Mouse (Mus musculus) frontal cortex, postnatal 25 days (tissue): ENCODE data around the gene Dag1.
"Not testable (repeated sequence)": the region's sequence is repeated elsewhere in the genome, so short reads cannot be mapped to it uniquely, and the experiment has no call there.

Experiments used
- DNase-seq, 2 experiments: peaks; one replicate each; pipeline ENCODE4 v3.0.0; 2022; ENCODE audit warnings: low spot score in 2 of 2

Dag1 gene

GRCm38 (mm10) chr9:108227911-108228649 lies 35.7 kb downstream of the Dag1 start:
- no peak for DNase-seq

GRCm38 (mm10) chr9:108225166-108225565 lies 38.6 kb downstream of the Dag1 start:
- no peak for DNase-seq

- DNase-seq = no peak
Observed at GRCm38 (mm10) chr9:108223633-108224032, 40.1 kb downstream of the Dag1 start.

GRCm38 (mm10) chr9:108221566-108221965 lies 42.2 kb downstream of the Dag1 start:
- DNase-seq = no peak

GRCm38 (mm10) chr9:108220380-108220774 lies 43.4 kb downstream of the Dag1 start:
- DNase-seq = no peak

GRCm38 (mm10) chr9:108219766-108220379 lies 43.9 kb downstream of the Dag1 start:
- no peak for DNase-seq

- no peak for DNase-seq
Observed at GRCm38 (mm10) chr9:108217936-108218543, 45.7 kb downstream of the Dag1 start.

GRCm38 (mm10) chr9:108217406-108217805 lies 46.4 kb downstream of the Dag1 start:
- no peak for DNase-seq

GRCm38 (mm10) chr9:108213105-108213504 lies 50.7 kb downstream of the Dag1 start:
- DNase-seq = no peak

GRCm38 (mm10) chr9:108212426-108212825 lies 51.3 kb downstream of the Dag1 start:
- no peak for DNase-seq

GRCm38 (mm10) chr9:108205571-108205901 lies 58.2 kb downstream of the Dag1 start:
- DNase-seq = no peak

GRCm38 (mm10) chr9:108204884-108205570 lies 58.7 kb downstream of the Dag1 start:
- no peak for DNase-seq

- peak; percentile 58 to 64 for DNase-seq
Observed at GRCm38 (mm10) chr9:108203015-108203414, 60.7 kb downstream of the Dag1 start.

GRCm38 (mm10) chr9:108202169-108202568 lies 61.6 kb downstream of the Dag1 start:
- no peak for DNase-seq

- DNase-seq = peak; percentile 66 to 80
Observed at GRCm38 (mm10) chr9:108201160-108201559, 62.6 kb downstream of the Dag1 start.

GRCm38 (mm10) chr9:108198621-108199020 lies 65.1 kb downstream of the Dag1 start:
- no peak for DNase-seq

GRCm38 (mm10) chr9:108196920-108197677 lies 66.7 kb downstream of the Dag1 start:
- no peak for DNase-seq

- not testable (repeated sequence) for DNase-seq
Observed at GRCm38 (mm10) chr9:108196222-108196621, 67.5 kb downstream of the Dag1 start.

- DNase-seq = peak; percentile 53 to 74
Observed at GRCm38 (mm10) chr9:108189787-108190679, 73.7 kb downstream of the Dag1 start, which contains the start of gene Bsn. TSS of gene Bsn (minus strand) at chr9:108190384.

- no peak for DNase-seq
Observed at GRCm38 (mm10) chr9:108189488-108189786, 74.3 kb downstream of the Dag1 start.

GRCm38 (mm10) chr9:108189023-108189422 lies 74.7 kb downstream of the Dag1 start:
- no peak for DNase-seq
